Mouse (Mus musculus) lung, embryonic 15.5 days (tissue): ENCODE measurements at regions not wholly inside any gene's neighbourhood (a gene's known extent, or its start where the extent isn't known, plus 50 kb on each side); places are given as distances from the start of the nearest gene placed in this dataset.
"Not testable (repeated sequence)": the region's sequence is repeated elsewhere in the genome, so short reads cannot be mapped to it uniquely, and the experiment has no call there.

Source experiments
- ATAC-seq: fragments of 200-750 bp; cut with Nextera tagmentation; 2 replicates; pipeline ENCODE4 v1.8.0; 2017; ENCODE audit warnings: moderate number of reproducible peaks, borderline replicate concordance; ENCODE audit not compliant: low FRiP score, low TSS enrichment; ENCODE audit errors: extremely low read depth
- H3K27ac ChIP-seq: fragments of 300-500 bp; sonication (generic); 2 replicates; pipeline ENCODE4 v1.5.1; 2015; ENCODE audit warnings: moderate library complexity, mild to moderate bottlenecking, inconsistent platforms
- H3K27me3 ChIP-seq: fragments of 300-500 bp; sonication (generic); 2 replicates; pipeline ENCODE4 v1.6.1; 2015; ENCODE audit warnings: inconsistent platforms
- H3K36me3 ChIP-seq: fragments of 300-500 bp; sonication (generic); 2 replicates; pipeline ENCODE4 v1.6.1; 2015; ENCODE audit warnings: inconsistent platforms
- H3K4me1 ChIP-seq: fragments of 300-500 bp; sonication (generic); 2 replicates; pipeline ENCODE4 v1.6.1; 2015; ENCODE audit warnings: inconsistent platforms
- H3K4me2 ChIP-seq: fragments of 300-500 bp; sonication (generic); 2 replicates; pipeline ENCODE4 v1.6.1; 2015; ENCODE audit warnings: inconsistent platforms, mild to moderate bottlenecking, moderate library complexity
- H3K4me3 ChIP-seq: fragments of 300-500 bp; sonication (generic); 2 replicates; pipeline ENCODE4 v1.5.1; 2015; ENCODE audit warnings: mild to moderate bottlenecking, inconsistent platforms
- H3K9ac ChIP-seq: fragments of 300-500 bp; sonication (generic); 2 replicates; pipeline ENCODE4 v1.6.1; 2015; ENCODE audit warnings: inconsistent platforms
- H3K9me3 ChIP-seq: fragments of 300-500 bp; sonication (generic); 2 replicates; pipeline ENCODE4 v1.6.1; 2016; ENCODE audit warnings: inconsistent platforms
- WGBS: fragments of 180-500 bp; shearing (Covaris S2); methylation state at CpG from one replicate; pipeline ENCODE4 v1.1.7; 2015; 5-methylcytosine and 5-hydroxymethylcytosine counted together

DNA sequence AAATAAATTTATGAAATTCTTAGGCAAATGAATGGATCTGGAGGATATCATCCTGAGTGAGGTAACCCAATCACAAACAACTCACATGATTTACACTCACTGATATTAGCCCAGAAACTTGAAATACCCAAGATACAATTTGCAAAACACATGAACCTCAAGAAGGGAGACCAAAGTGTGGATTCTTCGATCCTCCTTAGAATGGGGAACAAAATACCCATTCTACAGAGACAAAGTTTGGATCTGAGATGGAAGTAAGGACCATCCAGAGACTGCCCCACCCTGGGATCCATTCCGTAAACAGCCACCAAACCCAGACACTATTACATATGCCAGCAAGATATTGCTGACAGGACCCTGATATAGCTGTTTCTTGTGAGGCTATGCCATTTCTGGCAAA lies 971.2 kb downstream of the Agbl1 start:
- H3K9me3 ChIP-seq, ATAC-seq, H3K27ac ChIP-seq, H3K4me1 ChIP-seq, H3K9ac ChIP-seq, H3K27me3 ChIP-seq, H3K36me3 ChIP-seq, H3K4me3 ChIP-seq, H3K4me2 ChIP-seq: not testable (repeated sequence)
- WGBS: 82% methylated on average over 2 of the region's 2 CpGs

DNA sequence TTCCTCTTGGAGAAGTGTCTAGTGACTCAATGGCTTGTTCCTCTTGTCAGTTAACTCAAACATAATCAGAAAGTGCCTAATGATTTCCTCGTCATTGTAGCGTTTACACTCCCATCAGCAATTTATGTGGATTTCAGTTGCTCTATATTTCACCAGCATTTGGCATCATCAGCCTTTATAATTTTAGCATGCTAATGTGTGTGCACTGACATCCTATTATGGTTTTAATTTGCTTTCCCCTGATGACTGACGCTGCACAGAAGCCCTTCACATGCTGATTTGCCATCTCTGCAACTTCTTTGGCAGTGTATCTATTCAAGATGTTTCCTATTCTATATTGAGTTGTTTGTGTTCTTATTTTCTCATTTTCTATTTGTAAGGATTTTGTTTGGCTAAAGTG lies 975.9 kb downstream of the Agbl1 start:
- Histone ChIP-seq H3K4me1 (no peaks in the 10 kb centered on the region), H3K27me3 (no peaks in the 10 kb centered on the region), H3K4me3 (no peak overlapping the region), H3K9ac (no peak overlapping the region), H3K4me2 (no peak overlapping the region), H3K36me3 (no peaks in the 10 kb centered on the region), H3K9me3 (no peaks in the 10 kb centered on the region), H3K27ac (no peak overlapping the region)
- ATAC-seq: no peak
- 70% methylated on average over 3 of the region's 3 CpGs for WGBS

DNA sequence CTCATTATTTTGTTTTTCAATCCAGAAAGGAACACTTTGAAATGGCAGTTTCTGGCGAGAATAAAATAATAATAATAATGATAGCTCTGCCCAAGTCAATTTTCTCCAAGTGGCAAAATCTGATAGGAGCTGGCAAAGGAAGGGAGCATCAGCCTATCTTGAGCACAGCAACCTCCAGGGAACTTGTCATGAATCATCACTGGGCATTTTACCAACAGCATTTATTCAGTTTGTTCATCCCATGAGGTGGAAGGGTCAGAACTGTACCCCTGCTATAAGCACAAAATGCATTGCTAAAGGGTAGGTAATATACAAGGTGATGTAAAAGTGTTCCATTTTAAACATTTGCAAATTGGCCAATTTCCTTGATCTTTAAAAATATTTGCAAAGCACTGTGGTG lies 1019.7 kb downstream of the Agbl1 start:
- WGBS: 77% methylated on average over 1 of the region's 1 CpGs

DNA sequence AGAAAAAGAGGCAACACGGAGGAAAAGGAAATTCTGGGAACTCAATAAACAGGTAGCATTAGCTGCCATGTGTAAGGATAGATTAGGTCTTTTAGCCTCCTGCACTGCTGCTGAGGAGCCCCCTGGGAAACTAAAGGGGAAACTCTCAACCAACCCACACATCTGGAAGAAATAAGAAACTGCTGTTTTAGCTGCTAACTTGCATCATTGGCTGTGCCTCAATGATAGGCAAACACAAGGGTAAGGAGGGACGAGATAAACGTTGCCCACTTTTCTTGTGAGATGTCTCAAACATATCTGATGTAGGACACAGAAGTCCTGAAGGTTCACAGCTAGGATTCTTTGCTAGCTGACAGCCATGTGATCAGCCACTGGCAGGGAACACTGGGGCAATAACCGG lies 1058.0 kb downstream of the Agbl1 start:
- Histone ChIP-seq H3K27ac (no peak overlapping the region), H3K36me3 (no peaks in the 10 kb centered on the region), H3K9ac (no peak overlapping the region), H3K4me3 (no peak overlapping the region), H3K4me1 (no peaks in the 10 kb centered on the region), H3K4me2 (no peak overlapping the region), H3K27me3 (no peaks in the 10 kb centered on the region), H3K9me3 (no peaks in the 10 kb centered on the region)
- 69% methylated on average over 4 of the region's 4 CpGs for WGBS
- ATAC-seq: no peak

More for the DNA sequence above, 1019.7 kb downstream of the Agbl1 start:
- Histone ChIP-seq H3K9me3 (no peaks in the 10 kb centered on the region), H3K4me1 (no peaks in the 10 kb centered on the region), H3K36me3 (no peaks in the 10 kb centered on the region), H3K9ac (no peak overlapping the region), H3K4me3 (no peak overlapping the region), H3K27ac (no peak overlapping the region), H3K27me3 (no peaks in the 10 kb centered on the region), H3K4me2 (no peak overlapping the region)
- ATAC-seq: no peak

DNA sequence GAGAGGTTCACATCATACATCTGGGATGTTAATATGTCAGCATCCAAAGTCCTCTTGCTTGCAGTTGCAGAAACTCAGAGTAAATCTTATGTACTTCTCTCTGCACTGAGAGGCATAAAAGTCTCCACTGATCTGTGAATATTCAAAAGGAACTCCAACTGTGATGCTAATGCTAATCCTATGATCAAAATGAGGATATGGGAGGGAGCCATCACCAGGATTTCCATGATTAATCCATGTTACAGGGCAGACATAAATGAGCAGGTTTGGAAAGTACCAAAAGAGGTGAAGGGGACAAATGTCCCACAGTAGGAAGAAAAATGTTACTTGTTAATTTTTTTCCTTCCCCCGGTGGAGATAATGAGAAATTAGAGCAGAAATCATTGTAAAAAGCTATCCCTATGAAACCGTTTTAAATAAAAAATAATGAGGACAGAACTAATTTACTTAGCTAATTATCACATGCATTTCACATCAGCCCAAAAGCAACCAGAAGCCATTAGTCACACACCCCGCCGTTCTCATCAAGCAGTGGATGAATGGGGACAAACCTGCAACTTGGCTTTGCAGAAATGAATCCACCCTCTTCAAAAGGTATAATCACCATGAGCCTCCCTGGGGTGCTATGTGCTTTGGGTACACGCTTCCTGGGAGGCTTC lies 1065.4 kb downstream of the Agbl1 start:
- ATAC-seq: no peak
- Histone ChIP-seq H3K9ac (no peak overlapping the region), H3K27ac (no peak overlapping the region), H3K9me3 (no peaks in the 10 kb centered on the region), H3K27me3 (no peaks in the 10 kb centered on the region), H3K4me1 (no peaks in the 10 kb centered on the region), H3K36me3 (no peaks in the 10 kb centered on the region), H3K4me2 (no peak overlapping the region), H3K4me3 (no peak overlapping the region)
- WGBS: 35% methylated on average over 5 of the region's 5 CpGs

DNA sequence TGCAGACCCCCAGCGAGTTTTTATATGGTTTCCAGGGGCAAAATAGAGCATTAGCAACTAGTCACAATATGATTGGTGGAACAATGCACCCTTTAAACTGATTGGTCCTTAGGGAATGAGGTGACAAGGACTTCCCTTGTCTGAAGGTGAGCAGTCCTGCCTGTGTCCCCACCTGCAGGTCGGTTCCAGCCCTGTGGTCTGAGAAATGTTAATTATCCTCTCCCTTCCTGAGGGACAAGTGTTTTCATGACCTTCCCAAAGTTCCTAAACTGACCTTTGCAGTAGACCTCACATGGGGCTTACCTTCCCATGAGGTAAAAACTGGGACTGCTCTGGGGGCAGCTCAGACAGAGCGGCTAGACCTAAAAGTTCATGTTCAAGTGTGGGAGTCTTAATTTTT lies 1073.5 kb downstream of the Agbl1 start:
- ATAC-seq: no peak
- Histone ChIP-seq H3K27me3 (no peaks in the 10 kb centered on the region), H3K4me2 (peak overlapping the region; percentile 29; the same call in 1 of the 2 replicates), H3K9ac (no peak overlapping the region), H3K4me3 (no peak overlapping the region), H3K36me3 (no peaks in the 10 kb centered on the region), H3K4me1 (0 out of 2 replicates have a peak, but pooled peaks cover 5% of the 10 kb centered on the region), H3K9me3 (no peaks in the 10 kb centered on the region), H3K27ac (no peak overlapping the region)
- WGBS: 53% methylated on average over 3 of the region's 3 CpGs

DNA sequence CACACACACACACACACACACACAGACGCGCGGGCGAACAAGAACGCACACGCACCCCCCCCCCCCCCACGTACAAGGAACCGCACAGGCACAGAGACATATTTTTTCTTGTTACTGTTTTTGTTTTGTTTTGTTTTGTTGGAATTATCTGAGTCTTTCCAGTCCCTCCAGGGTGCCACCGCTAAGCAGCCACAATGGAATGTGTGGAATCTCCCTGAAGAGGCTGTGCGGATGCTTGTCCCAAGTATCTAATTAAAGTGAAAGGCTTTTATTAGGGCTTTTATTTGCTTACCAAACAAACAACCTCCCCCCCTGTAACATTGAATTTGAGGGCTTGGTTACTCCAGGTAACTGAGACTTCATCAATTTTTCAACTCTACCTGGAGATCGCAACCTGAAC lies 1074.2 kb downstream of the Agbl1 start:
- H3K27ac ChIP-seq: no peak overlapping the region
- no peaks in the 10 kb centered on the region for H3K36me3 ChIP-seq
- ATAC-seq: no peak
- H3K4me3 ChIP-seq: no peak overlapping the region
- WGBS: 20% methylated on average over 5 of the region's 11 CpGs
- no peaks in the 10 kb centered on the region for H3K27me3 ChIP-seq
- H3K9me3 ChIP-seq: no peaks in the 10 kb centered on the region
- H3K4me2 ChIP-seq: peak overlapping the region; percentile 29
- no peak overlapping the region for H3K9ac ChIP-seq
- H3K4me1 ChIP-seq: 0 out of 2 replicates have a peak, but pooled peaks cover 5% of the 10 kb centered on the region

DNA sequence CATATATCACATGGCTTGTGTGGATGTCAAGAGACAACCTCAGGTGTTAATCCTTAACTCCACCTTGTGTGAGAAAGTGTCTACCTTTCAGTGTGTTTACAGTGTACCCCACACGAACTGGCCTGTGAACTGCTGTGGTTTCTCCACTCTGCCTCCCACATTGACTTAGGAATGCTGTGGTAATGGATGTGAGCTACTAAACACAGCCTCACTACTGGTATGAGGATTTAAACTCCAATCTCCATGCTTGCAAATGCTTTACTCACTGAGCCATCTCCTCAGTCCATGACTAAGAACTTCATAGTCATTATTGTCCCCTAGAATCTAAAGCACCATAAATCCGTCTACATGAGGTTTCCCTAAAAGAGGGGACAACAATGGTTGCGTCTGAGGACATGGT lies 1075.8 kb downstream of the Agbl1 start:
- Histone ChIP-seq H3K36me3 (no peaks in the 10 kb centered on the region), H3K4me3 (no peak overlapping the region), H3K27ac (no peak overlapping the region), H3K27me3 (no peaks in the 10 kb centered on the region), H3K9me3 (no peaks in the 10 kb centered on the region), H3K9ac (no peak overlapping the region), H3K4me1 (0 out of 2 replicates have a peak, but pooled peaks cover 5% of the 10 kb centered on the region), H3K4me2 (no peak overlapping the region)
- no peak for ATAC-seq
- 63% methylated on average over 3 of the region's 3 CpGs for WGBS

DNA sequence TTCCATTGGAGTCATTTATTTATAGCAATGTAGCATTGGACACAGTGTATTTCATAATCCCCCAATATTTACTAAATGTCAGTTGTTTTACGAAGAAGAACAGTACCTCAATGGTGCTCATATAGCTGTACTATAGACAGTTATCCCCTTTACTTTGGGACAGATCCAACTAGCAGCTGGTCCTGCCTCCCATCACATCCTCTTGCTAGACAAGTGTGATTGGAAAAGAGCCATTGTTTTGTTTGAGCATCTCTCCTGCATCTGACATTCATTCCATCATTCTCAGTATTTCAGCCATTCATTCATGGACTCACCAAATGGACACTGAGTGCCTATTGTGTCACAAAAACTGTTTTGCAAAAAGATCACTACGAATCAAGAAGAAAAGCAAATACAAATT lies 1082.0 kb downstream of the Agbl1 start:
- H3K9me3 ChIP-seq: no peaks in the 10 kb centered on the region
- 39% methylated on average over 2 of the region's 2 CpGs for WGBS
- H3K27ac ChIP-seq: no peak overlapping the region
- peak; percentile 70; the same call in 1 of the 2 replicates for ATAC-seq
- H3K4me1 ChIP-seq: 0 out of 2 replicates have a peak, but pooled peaks cover 3% of the 10 kb centered on the region
- no peak overlapping the region for H3K4me3 ChIP-seq
- H3K4me2 ChIP-seq: no peak overlapping the region
- H3K36me3 ChIP-seq: no peaks in the 10 kb centered on the region
- no peaks in the 10 kb centered on the region for H3K27me3 ChIP-seq
- no peak overlapping the region for H3K9ac ChIP-seq

DNA sequence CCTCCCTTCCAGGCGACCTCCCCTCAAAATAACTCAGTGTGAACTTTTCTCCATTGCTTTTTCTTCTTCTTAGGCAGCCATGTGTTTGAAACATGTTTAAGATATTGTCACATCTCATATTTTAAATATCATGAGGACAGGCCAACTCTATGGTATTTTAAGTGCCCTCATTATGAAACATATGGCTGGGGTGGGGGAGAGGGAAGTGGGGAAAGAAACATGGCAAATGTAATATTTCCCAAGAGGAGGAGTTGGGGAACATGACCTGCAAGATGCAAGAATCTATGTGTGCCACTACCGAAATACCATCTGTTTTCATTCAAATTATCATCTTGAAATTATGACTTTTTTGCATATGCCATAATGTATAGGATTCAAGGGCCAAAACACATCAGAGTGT lies 1095.5 kb downstream of the Agbl1 start:
- H3K36me3 ChIP-seq: no peaks in the 10 kb centered on the region
- ATAC-seq: no peak
- H3K9me3 ChIP-seq: no peaks in the 10 kb centered on the region
- H3K27ac ChIP-seq: no peak overlapping the region
- no peaks in the 10 kb centered on the region for H3K27me3 ChIP-seq
- 52% methylated on average over 2 of the region's 2 CpGs for WGBS
- no peak overlapping the region for H3K4me3 ChIP-seq
- H3K4me2 ChIP-seq: no peak overlapping the region
- H3K4me1 ChIP-seq: no peaks in the 10 kb centered on the region
- no peak overlapping the region for H3K9ac ChIP-seq

DNA sequence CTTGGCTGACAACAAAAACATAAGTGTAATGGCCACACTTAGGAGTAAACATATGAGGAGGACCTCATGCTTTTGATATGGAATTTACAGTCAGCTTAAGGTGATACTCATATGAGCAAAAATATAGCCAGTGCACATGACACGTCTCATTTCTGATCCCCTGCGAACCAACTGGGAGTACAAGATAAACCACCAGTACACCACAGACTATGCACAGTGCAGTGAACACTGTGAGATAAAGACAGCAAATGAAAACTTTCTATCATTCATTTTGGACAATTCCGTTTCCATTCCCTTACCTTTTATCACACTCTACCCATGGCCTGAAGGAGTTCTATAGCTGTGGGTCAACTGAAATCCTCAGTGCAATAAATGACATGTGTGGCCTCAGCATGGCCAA lies 1097.1 kb downstream of the Agbl1 start:
- ATAC-seq: no peak
- no peaks in the 10 kb centered on the region for H3K4me1 ChIP-seq
- 84% methylated on average over 3 of the region's 3 CpGs for WGBS
- H3K27me3 ChIP-seq: no peaks in the 10 kb centered on the region
- no peak overlapping the region for H3K9ac ChIP-seq
- H3K36me3 ChIP-seq: no peaks in the 10 kb centered on the region
- H3K4me3 ChIP-seq: no peak overlapping the region
- no peak overlapping the region for H3K4me2 ChIP-seq
- no peaks in the 10 kb centered on the region for H3K9me3 ChIP-seq
- H3K27ac ChIP-seq: no peak overlapping the region

DNA sequence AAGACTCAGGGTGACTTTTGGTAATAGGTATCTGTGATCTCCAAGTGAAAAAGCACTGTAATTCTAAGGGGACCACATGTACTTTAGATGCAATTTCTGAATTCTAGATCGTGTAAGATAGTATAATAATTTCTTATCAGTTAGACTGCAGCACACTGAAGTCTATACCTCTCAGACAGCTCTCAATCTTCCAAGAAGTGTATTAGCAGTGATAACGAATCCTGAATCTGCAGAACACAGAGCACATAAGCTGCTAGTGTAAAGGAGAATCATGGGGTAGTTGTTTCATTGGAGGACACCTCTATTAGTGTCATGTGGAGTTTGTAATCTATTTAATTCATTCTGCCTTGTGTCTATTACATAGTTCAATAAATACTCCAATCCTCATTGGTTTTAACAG lies 1097.8 kb downstream of the Agbl1 start:
- H3K27ac ChIP-seq: no peak overlapping the region
- WGBS: 59% methylated on average over 2 of the region's 2 CpGs
- H3K4me3 ChIP-seq: no peak overlapping the region
- H3K9ac ChIP-seq: no peak overlapping the region
- no peaks in the 10 kb centered on the region for H3K4me1 ChIP-seq
- H3K9me3 ChIP-seq: no peaks in the 10 kb centered on the region
- H3K27me3 ChIP-seq: no peaks in the 10 kb centered on the region
- ATAC-seq: no peak
- no peak overlapping the region for H3K4me2 ChIP-seq
- H3K36me3 ChIP-seq: no peaks in the 10 kb centered on the region

DNA sequence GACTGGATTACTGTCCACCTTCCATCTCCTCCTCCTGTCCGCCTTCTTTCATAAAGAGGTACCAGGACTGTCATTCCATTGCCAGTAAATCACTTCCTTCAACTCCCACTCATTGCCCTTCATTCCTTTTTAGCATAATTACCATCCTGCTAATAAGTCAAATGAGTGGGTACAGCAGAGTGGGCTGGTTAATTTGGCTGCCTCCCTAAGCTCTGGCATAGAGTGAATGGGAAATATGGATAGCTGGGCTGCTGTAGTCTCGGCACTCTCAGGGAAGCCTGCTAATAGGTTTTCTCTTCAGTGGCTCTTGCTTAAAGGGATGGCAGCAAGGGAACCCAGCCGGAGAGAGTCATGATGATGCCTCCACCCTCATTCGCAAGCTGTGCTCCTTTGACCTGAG lies 1108.9 kb downstream of the Agbl1 start:
- 83% methylated on average over 4 of the region's 4 CpGs for WGBS
- no peaks in the 10 kb centered on the region for H3K27me3 ChIP-seq
- no peaks in the 10 kb centered on the region for H3K9me3 ChIP-seq
- ATAC-seq: no peak
- no peak overlapping the region for H3K27ac ChIP-seq
- no peak overlapping the region for H3K4me3 ChIP-seq
- no peaks in the 10 kb centered on the region for H3K4me1 ChIP-seq
- no peaks in the 10 kb centered on the region for H3K36me3 ChIP-seq
- no peak overlapping the region for H3K9ac ChIP-seq
- H3K4me2 ChIP-seq: no peak overlapping the region
